Mouse (Mus musculus) olfactory bulb, adult 2 months (tissue): Measurements from ENCODE around the gene Uvrag. TPM values are rescaled to one million over a fixed set of nuclear protein-coding genes. Genes with fewer than 3 reads are reported as not detected.

Experiments used
- H3K27ac ChIP-seq: fragments of 200-500 bp; 2 replicates; pipeline ENCODE4 v1.5.1; 2012; ENCODE audit warnings: low read depth, low read length; ENCODE audit not compliant: insufficient read depth
- H3K4me1 ChIP-seq: fragments of 200-500 bp; 2 replicates; pipeline ENCODE4 v1.6.1; 2012; ENCODE audit warnings: low read length; ENCODE audit not compliant: control insufficient read depth, insufficient read depth
- H3K4me3 ChIP-seq: fragments of 200-500 bp; 2 replicates; pipeline ENCODE4 v1.5.1; 2012; ENCODE audit warnings: mild to moderate bottlenecking, low read depth, low read length, moderate library complexity; ENCODE audit not compliant: insufficient read depth
- CTCF ChIP-seq: fragments of 200-500 bp; IDR thresholded peaks from 2 replicates; pipeline ENCODE4 v1.5.1; 2012; ENCODE audit warnings: low read depth, mild to moderate bottlenecking, low read length, moderate library complexity; ENCODE audit not compliant: insufficient read depth
- POLR2A ChIP-seq: fragments of 200-500 bp; IDR thresholded peaks from 2 replicates; pipeline ENCODE4 v1.6.1; 2012; ENCODE audit warnings: mild to moderate bottlenecking, low read depth, low read length, moderate library complexity; ENCODE audit not compliant: insufficient read depth
- WGBS: fragments of 180-500 bp; shearing (Covaris S2); methylation state at CpG from one replicate; pipeline ENCODE4 v1.1.7; 2018; 5-methylcytosine and 5-hydroxymethylcytosine counted together
- polyA plus RNA-seq: library from polyadenylated mRNA; stranded (reverse); fragments of >200 nt; gene quantifications from 2 replicates; pipeline ENCODE4 v1.2.4, GENCODE M21; 2012; ENCODE audit warnings: low replicate concordance; ENCODE audit not compliant: missing spikeins, insufficient read depth, insufficient read length

Uvrag gene
- polyA plus RNA-seq, 1 experiment, result not detected

DNA sequence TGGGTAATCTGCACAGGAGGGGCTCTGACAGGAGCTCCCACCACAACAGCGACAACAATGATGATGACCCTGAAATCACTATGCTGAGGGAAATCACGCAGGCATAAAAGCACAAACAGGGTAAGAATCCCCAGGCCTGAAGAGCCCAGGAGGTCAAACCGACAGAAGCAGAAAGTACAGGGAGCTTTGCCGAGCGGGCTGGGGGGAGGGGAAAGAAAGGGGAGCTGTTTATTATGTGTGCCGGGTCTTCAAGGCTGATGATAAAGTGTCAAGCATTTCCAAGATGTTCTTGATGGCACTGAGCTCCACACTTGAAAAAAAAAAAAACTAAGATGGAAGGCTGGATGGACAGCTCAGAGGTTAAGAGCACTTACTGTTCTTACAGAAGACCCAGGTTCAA lies 4.2 kb downstream of the Uvrag start:
- 79% methylated on average over 6 of the region's 6 CpGs for WGBS
- Histone ChIP-seq H3K4me1 (peaks cover 4% of the 10 kb centered on the region; the same call in 1 of the 2 replicates), H3K27ac (no peak overlapping the region), H3K4me3 (no peak overlapping the region)
- TF ChIP-seq POLR2A (no peak), CTCF (no peak)

DNA sequence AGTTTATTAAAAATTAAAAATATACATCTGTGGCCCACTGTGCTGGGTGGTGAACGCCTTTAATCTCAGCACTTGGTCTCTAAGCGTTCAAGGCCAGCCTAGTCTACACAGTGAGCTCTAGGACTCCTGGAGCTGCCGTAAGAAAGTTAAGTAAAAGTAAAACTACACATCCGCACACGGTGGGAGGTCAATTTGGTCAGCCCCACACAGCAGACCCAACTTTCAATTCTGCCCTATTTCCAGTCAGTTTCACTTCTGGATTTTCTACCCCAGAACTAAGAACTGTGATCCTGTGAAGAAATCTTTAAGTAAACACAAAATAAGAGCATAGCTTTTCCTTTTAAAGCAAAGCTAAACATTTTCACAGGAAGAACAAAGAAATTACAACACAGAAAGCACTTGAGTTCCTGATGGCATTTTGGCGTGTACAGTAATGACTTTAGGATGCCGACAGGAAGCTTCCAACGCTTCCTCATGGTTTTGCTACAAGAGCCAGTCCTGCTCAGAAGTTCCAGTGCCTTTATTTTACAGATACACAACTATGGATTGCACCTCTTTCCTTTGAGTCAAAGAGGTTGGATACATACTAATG lies 7.0 kb downstream of the Uvrag start:
- Histone ChIP-seq H3K4me1 (0 out of 2 replicates have a peak, but pooled peaks cover 2% of the 10 kb centered on the region), H3K27ac (no peak overlapping the region), H3K4me3 (no peak overlapping the region)
- 91% methylated on average over 8 of the region's 8 CpGs for WGBS
- no peak for TF ChIP-seq CTCF
- no peak for TF ChIP-seq POLR2A

DNA sequence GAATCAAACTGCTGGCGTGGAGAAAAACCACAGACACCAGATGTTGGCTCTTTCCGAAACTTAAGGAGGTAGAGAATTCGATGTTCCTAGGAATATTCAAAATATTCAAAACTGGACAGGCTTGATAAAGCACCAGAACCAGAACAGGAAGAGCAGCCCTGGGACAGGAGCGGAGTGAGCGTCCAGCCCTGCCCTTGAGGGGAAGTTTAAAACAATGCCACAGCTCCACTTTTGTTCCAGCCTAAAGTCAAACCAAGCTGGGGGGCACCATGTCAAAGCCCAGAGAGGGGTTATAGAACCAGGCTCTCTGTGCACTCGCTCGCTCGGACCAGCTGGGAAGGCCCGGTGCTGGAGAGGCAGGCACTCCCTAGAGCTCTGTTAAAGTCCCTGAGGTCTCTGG lies 8.3 kb downstream of the Uvrag start:
- Histone ChIP-seq H3K27ac (no peak overlapping the region), H3K4me3 (no peak overlapping the region), H3K4me1 (peaks cover 3% of the 10 kb centered on the region; the same call in 1 of the 2 replicates)
- 87% methylated on average over 9 of the region's 9 CpGs for WGBS
- TF ChIP-seq CTCF (no peak), POLR2A (no peak)

DNA sequence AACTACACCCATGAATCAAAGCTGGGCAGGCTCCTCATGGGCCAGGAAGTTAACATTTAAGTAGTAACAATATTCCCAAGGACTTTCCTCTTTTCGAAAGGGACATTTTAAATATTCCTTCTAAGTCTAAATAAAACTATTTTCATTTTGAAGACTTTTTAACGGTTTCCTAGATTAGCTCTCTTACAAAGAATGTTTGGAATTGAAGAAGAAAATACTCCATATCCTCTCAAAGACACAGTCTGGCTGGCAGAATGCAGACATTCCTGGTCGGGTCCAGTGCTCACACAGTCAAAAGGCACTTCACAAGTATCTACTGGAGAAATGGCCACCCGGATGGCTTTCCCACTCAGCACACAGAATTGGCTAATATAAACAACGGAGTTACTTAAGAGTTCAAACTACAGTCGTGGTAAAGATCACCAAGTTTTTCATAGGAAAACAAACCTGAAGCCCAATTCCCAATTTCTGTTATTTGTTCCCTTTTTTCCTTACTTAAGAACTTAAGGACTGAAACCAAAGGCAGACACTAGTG lies 9.1 kb downstream of the Uvrag start:
- Histone ChIP-seq H3K27ac (no peak overlapping the region), H3K4me3 (no peak overlapping the region), H3K4me1 (peaks cover 6% of the 10 kb centered on the region; the same call in 1 of the 2 replicates)
- WGBS, result 72% methylated on average over 6 of the region's 6 CpGs
- TF ChIP-seq CTCF (no peak), POLR2A (no peak)

DNA sequence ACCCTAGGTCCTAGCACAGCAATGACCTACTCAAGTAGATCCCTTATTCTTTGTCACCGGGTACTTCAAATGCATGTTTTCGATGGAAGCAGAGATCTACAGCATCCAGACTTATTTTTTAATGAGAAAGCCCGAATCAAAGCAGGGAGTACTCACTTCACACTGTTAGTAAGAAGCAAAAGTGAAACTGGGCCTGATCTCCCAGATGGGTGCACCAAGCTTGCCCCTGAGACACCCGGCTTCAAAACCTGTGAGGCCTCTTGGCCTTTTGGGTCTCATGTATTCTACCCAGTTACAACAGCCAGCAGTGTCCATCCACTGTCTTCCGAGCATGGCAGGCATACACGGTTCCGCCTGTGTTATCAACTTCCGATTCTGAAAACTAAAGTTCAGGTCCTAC lies 12.0 kb downstream of the Uvrag start:
- Histone ChIP-seq H3K27ac (no peak overlapping the region), H3K4me1 (peaks cover 6% of the 10 kb centered on the region; the same call in 1 of the 2 replicates), H3K4me3 (no peak overlapping the region)
- no peak for TF ChIP-seq CTCF
- no peak for TF ChIP-seq POLR2A
- WGBS, result 92% methylated on average over 8 of the region's 8 CpGs

DNA sequence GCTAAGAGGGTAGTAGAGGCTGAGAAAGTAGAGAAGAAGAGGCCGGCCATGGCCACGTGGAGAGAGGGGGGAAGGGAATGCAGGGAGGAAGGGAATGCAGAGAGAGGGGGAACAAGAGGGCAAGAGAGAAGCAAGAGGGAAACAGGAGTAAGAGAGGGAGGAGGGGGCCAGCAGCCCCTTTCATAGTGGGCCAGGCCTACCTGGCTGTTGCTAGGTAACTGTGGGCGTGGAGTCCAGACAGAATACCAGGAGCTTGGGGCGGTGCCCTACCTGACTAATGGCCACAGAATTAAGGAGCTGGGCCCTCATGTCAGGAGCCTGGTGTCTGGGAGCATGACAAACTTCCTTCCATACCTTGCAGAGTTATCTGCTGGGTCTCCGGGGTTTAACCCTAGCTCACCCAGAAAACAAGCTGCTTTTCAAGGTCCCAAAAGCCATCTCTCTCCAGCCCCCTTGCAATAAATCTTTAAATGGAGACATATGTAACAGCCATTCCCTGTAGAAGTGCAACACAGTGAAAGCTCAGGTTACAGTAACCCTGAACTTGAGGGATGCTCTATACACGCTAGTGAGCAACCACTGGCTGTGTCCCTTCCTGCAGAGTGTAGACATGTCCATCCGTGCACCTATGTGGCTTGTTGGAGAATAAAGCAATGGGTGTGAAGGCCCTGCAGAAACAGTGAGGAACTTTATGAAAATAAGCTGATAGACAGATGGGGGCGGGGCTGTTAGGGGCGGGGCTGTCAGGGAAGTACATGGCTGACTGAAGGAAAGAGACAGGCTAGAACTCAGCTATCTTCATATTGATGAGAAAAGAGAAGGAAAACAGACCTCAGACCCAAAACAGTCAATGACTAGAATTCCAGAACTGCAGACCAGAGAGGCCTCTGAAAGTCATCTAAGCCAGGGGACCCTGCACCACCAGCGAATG lies 12.7 kb downstream of the Uvrag start:
- H3K27ac ChIP-seq, result no peak overlapping the region
- TF ChIP-seq POLR2A (no peak), CTCF (no peak)
- no peak overlapping the region for H3K4me3 ChIP-seq
- H3K4me1 ChIP-seq, result peaks cover 6% of the 10 kb centered on the region; the same call in 1 of the 2 replicates
- 71% methylated on average over 10 of the region's 10 CpGs for WGBS

DNA sequence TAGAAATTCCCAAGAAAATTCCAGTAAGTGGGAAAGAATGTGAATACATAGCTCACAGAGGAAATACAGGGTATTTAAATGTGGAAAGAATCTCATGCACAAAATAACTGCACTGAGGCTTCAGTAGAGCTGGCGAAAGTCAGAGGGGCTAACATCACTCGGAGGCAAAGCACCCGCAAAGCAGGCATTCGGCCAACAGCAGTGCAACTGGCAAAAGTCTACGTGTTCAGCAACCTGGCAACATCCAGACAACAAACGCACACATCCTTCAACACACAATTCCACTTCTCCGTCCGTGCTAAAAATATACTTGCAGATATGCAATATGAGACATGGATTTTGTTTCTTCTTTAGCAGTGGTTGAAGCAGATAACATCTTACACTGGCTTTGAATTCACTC lies 14.9 kb downstream of the Uvrag start:
- Histone ChIP-seq H3K27ac (no peak overlapping the region), H3K4me1 (peaks cover 4% of the 10 kb centered on the region; the same call in 1 of the 2 replicates), H3K4me3 (no peak overlapping the region)
- 52% methylated on average over 8 of the region's 8 CpGs for WGBS
- no peak for TF ChIP-seq CTCF
- no peak for TF ChIP-seq POLR2A

DNA sequence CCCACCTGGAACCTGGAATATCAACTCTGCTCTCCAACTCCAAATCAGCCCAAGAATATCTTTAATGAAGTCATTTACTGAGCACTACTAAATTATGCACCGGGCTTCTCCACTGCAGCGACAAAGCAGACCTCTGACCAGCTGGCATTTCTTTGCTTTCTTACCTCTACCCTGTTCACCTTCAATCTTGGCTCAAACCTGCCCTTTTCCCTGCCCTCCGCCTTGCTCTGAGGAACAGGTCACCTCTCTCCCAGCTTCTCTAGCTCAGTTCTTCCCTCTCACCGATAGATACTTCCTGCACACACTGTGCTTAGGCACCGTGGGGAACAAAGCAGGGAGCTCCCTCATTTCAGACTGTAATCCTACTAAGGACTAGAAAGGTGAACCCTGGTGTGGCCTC lies 18.3 kb downstream of the Uvrag start:
- H3K4me1 ChIP-seq, result peaks cover 4% of the 10 kb centered on the region; the same call in 1 of the 2 replicates
- TF ChIP-seq CTCF, result no peak
- H3K4me3 ChIP-seq, result no peak overlapping the region
- H3K27ac ChIP-seq, result no peak overlapping the region
- WGBS, result 72% methylated on average over 5 of the region's 5 CpGs

DNA sequence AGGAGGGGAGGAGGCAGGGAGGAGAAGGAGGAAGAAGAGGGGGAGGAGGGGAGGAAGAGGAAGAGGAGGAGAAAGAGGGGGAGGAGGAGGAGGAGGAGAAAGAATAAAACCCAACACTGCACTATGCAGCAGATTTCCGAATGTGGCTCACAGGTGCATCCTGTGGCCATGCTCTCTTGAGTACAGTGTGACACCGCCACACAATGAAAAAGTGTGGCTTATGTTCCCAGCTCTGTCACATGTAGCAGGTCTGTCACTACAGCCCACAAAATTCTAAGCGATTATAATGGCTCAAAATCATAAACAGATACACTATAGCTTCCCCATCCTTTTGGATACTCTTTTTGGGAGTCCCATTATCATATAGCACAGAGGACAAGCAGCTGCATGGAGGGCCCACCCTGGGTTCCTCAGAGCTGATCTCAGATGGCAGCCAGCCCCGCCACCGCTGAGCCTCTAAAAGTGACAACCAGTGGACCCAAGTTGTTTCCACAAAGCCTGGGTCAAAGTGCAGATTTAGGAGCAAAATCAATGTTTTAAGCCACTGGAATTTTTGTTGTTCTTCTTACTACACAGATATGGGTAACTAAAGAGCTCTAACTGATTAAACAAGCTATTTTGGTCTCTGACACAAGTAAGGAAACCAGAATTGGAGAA lies 19.9 kb downstream of the Uvrag start:
- H3K4me3 ChIP-seq, result no peak overlapping the region
- H3K27ac ChIP-seq, result no peak overlapping the region
- H3K4me1 ChIP-seq, result no peaks in the 10 kb centered on the region
- TF ChIP-seq CTCF (no peak), POLR2A (no peak)
- 88% methylated on average over 5 of the region's 5 CpGs for WGBS

DNA sequence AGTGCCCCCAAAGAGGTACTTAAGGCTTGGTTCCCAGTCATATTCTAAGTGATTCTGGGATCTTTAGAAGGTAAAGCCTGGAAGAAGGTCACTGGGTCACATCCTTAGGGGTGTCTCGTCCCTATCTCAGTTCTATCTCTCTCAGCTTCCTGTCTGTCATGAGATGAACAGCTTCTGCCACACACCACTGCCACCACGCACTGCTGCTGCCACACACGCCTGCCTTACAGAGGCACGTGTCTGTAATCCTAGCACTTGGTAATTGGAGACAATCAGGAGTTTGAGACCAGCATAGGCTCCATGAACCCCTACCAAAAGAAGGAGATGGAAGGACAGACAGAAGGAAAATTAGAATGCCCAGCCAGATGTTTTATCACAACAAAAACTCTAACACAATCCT lies 20.9 kb downstream of the Uvrag start:
- 90% methylated on average over 4 of the region's 4 CpGs for WGBS
- Histone ChIP-seq H3K27ac (no peak overlapping the region), H3K4me3 (no peak overlapping the region), H3K4me1 (no peaks in the 10 kb centered on the region)
- no peak for TF ChIP-seq CTCF
- no peak for TF ChIP-seq POLR2A
